Mouse (Mus musculus) liver, embryonic 14.5 days (tissue): Measurements from ENCODE around the gene Acbd6. TPM values are rescaled to one million over a fixed set of nuclear protein-coding genes. Genes with fewer than 3 reads are reported as not detected.

Experiments
- ATAC-seq: fragments of 200-750 bp; cut with Nextera tagmentation; 2 replicates; pipeline ENCODE4 v1.8.0; 2017; ENCODE audit warnings: moderate number of reproducible peaks, mild to moderate bottlenecking, moderate library complexity; ENCODE audit not compliant: insufficient read depth
- DNase-seq, 3 experiments: peaks; one replicate each; pipeline ENCODE4 v3.0.0-alpha.2; 2012 to 2013; ENCODE audit warnings: low read depth in 3 of 3, low spot score in 3 of 3
- H3K27ac ChIP-seq: fragments of 300-500 bp; sonication (generic); 2 replicates; pipeline ENCODE4 v1.5.1; 2014; ENCODE audit warnings: moderate library complexity, mild to moderate bottlenecking, control low read depth, inconsistent platforms
- H3K27me3 ChIP-seq: fragments of 300-500 bp; sonication (generic); 2 replicates; pipeline ENCODE4 v1.6.1; 2014; ENCODE audit warnings: mild to moderate bottlenecking, low read length, moderate library complexity; ENCODE audit not compliant: control insufficient read depth, insufficient read depth
- H3K36me3 ChIP-seq: fragments of 300-500 bp; sonication (generic); replicated peaks from 2 replicates; pipeline ENCODE4 v1.6.1; 2014; ENCODE audit warnings: low read depth; ENCODE audit not compliant: control insufficient read depth, insufficient read depth
- H3K4me1 ChIP-seq, 2 experiments: fragments of 200-500 bp in 1 of 2; fragments of 300-500 bp in 1 of 2; sonication (generic) in 1 of 2; replicated peaks; 2 replicates each; pipeline ENCODE4 v1.6.1; 2012 to 2014; ENCODE audit warnings: antibody characterized with exemption in 1 of 2, inconsistent platforms in 1 of 2, low read length in 1 of 2; ENCODE audit not compliant: control insufficient read depth in 2 of 2, insufficient read depth in 2 of 2
- H3K4me2 ChIP-seq: fragments of 300-500 bp; sonication (generic); 2 replicates; pipeline ENCODE4 v1.6.1; 2014; ENCODE audit warnings: low read depth, mild to moderate bottlenecking, control low read depth, moderate library complexity
- H3K4me3 ChIP-seq, 2 experiments: fragments of 200-500 bp in 1 of 2; fragments of 300-500 bp in 1 of 2; sonication (generic) in 1 of 2; 2 replicates each; pipeline ENCODE4 v1.5.1; 2012 to 2014; ENCODE audit warnings: low read depth in 2 of 2, low read length in 2 of 2, mild to moderate bottlenecking in 2 of 2, control low read depth in 1 of 2, inconsistent platforms in 1 of 2, moderate library complexity in 1 of 2; ENCODE audit not compliant: insufficient read depth in 1 of 2
- H3K9ac ChIP-seq: fragments of 300-500 bp; sonication (generic); replicated peaks from 2 replicates; pipeline ENCODE4 v1.6.1; 2014; ENCODE audit warnings: mild to moderate bottlenecking, control low read depth, moderate library complexity
- H3K9me3 ChIP-seq: fragments of 300-500 bp; sonication (generic); 2 replicates; pipeline ENCODE4 v1.6.1; 2016; ENCODE audit warnings: low read length, mixed read lengths; ENCODE audit not compliant: control insufficient read depth
- CTCF ChIP-seq: IDR thresholded peaks from 2 replicates; pipeline ENCODE4 v1.5.1; 2016; ENCODE audit warnings: antibody characterized with exemption, low read depth, control low read depth
- EP300 ChIP-seq: IDR thresholded peaks from 2 replicates; pipeline ENCODE4 v1.6.1; 2016; ENCODE audit warnings: antibody characterized with exemption, low read depth
- WGBS: fragments of 180-500 bp; shearing (Covaris S2); extraction: QIAGEN DNeasy Blood & Tissue Kit; methylation state at CpG from one replicate; pipeline ENCODE4 v1.1.7; 2014; ENCODE audit not compliant: insufficient replicate concordance; 5-methylcytosine and 5-hydroxymethylcytosine counted together
- polyA plus RNA-seq, 2 experiments: library from polyadenylated mRNA; depleted of rRNA in 1 of 2; stranded (reverse) in 1 of 2; unstranded in 1 of 2; fragments of >200 nt; fragmentation: Nextera tagmentation in 1 of 2; extraction: Ambion mirVana in 1 of 2; gene quantifications; 2 replicates each; pipeline versions ENCODE4 v1.2.1 to v1.2.3; 2012 to 2014

Gene Acbd6
- polyA plus RNA-seq, 2 experiments, result 36.6 to 40.0 TPM

DNA sequence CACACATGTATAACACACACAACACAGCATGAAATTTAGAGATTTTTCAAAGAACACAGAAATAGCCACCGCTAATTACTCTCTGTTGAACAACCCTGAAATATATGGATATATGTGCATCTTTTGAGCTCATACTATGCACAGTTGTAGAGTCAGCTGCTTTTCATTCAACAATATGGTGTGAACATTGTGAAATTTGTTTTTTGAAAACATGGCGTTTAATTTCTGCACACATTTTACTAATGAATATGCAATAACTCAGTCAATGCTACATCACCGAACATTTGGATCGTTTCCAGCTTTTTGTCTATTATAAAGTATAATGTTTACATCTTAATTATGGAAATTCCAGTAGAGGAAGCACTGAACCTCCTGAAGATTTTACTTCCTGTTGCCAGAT is 37.6 kb upstream of the Acbd6 start:
- Histone ChIP-seq H3K9ac (no peak overlapping the region), H3K4me1 (0 out of 4 replicates have a peak, but pooled peaks cover 0 to 2% of the 10 kb centered on the region in 2 experiments), H3K4me2 (no peak overlapping the region), H3K36me3 (no peaks in the 10 kb centered on the region), H3K27ac (no peak overlapping the region), H3K4me3 (no peak overlapping the region), H3K9me3 (no peaks in the 10 kb centered on the region), H3K27me3 (no peaks in the 10 kb centered on the region)
- 73% methylated on average over 4 of the region's 4 CpGs for WGBS
- DNase-seq (no peak), ATAC-seq (no peak)
- TF ChIP-seq CTCF, result no peak

DNA sequence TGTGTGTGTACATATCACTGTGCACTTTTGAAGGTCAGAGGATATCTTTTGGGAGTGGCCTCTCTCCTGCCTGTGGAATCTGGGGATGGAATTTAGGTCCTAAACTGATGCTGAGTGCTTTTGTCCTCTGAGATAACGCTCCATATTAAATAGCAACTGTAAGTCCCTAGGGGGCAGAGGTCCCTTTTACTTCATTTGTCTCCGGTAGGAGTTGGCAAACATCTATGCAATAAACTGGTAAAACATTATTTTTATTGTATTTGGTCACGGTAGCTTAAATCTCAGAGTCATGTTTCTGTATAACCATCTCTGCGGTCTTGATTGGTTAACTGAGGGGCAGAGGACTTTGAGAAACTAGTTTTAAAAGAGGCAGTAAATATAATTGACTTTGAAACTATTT is 35.4 kb upstream of the Acbd6 start:
- TF ChIP-seq EP300, result no peak
- no peak for TF ChIP-seq CTCF
- WGBS, result 68% methylated on average over 4 of the region's 4 CpGs

DNA sequence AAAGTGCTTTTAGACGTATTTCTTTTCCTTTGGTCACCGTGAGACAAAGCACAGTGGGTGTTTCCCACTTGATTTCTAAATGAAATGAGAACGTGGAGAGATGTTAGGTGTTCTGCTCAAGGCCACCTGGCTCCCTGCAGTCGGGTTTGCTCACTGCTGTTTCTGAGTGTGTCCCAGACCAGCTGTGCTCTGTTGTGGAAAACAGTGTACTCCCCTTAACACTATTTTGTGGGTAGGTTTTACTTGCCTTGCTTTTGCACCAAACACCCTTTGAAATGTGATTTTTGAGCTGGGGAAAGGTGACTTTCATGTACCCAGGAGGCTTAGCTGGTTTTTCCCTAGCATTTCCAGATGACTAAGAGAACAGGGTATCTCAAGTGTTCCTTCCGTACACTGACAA is 31.7 kb upstream of the Acbd6 start:
- WGBS, result 51% methylated on average over 5 of the region's 5 CpGs

More for the DNA sequence above, 35.4 kb upstream of the Acbd6 start:
- no peak overlapping the region for H3K27ac ChIP-seq
- H3K4me1 ChIP-seq, result no peaks in the 10 kb centered on the region
- H3K36me3 ChIP-seq, result no peaks in the 10 kb centered on the region
- ATAC-seq (no peak), DNase-seq (no peak)
- H3K4me2 ChIP-seq, result no peak overlapping the region
- no peaks in the 10 kb centered on the region for H3K9me3 ChIP-seq
- no peak overlapping the region for H3K9ac ChIP-seq
- H3K27me3 ChIP-seq, result no peaks in the 10 kb centered on the region; the same call in 1 of the 2 replicates
- H3K4me3 ChIP-seq, result no peak overlapping the region

DNA sequence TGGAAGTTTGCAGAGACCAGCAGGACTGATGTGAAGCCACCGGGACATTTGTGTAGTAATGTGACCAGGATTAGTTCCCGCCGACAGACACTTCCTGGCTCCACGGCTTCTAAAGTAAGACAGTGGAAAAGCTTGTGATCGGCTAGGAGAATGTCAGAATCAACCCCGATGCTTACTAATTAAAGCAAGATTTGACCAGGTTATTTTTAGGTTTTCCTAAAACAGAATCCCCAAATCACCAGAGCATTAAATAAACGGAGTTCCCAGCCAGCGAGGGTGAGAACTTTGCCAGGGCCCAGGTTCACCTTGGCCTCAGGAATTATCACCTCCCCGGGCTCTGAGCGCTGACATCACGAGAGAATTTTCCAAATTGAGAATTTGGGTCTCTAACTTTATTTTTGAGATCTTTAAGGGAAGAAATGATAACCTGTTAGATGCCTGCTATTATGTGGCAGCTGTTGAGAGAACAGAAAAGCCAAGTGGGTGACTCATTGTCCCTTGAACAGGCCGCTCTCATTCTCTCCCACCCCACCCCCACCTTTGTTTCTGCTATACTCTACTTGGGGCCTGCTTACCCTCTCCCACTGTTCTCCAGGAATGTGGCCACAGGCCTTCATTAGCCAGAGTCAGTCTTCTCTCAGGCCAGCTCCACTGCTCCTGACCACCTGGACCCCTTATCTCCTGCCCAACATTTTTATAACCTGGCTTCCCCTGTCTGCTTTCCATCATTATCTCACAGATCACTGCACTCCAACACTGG is 30.7 kb upstream of the Acbd6 start:
- Histone ChIP-seq H3K27ac (no peak overlapping the region), H3K9ac (no peak overlapping the region), H3K4me1 (peaks cover 0 to 5% of the 10 kb centered on the region in 2 experiments; a peak in 2 of 4 replicates), H3K4me3 (no peak overlapping the region), H3K4me2 (no peak overlapping the region), H3K9me3 (no peaks in the 10 kb centered on the region), H3K36me3 (no peaks in the 10 kb centered on the region), H3K27me3 (no peaks in the 10 kb centered on the region; the same call in 1 of the 2 replicates)
- TF ChIP-seq EP300, result no peak
- no peak for TF ChIP-seq CTCF
- 45% methylated on average over 12 of the region's 12 CpGs for WGBS
- DNase-seq (no peak), ATAC-seq (no peak)

More for the DNA sequence above, 31.7 kb upstream of the Acbd6 start:
- TF ChIP-seq CTCF (no peak), EP300 (no peak)
- peaks cover 0 to 5% of the 10 kb centered on the region in 2 experiments; a peak in 2 of 4 replicates for H3K4me1 ChIP-seq
- H3K4me3 ChIP-seq, result no peak overlapping the region
- no peaks in the 10 kb centered on the region for H3K36me3 ChIP-seq
- no peaks in the 10 kb centered on the region; the same call in 1 of the 2 replicates for H3K27me3 ChIP-seq
- H3K9ac ChIP-seq, result no peak overlapping the region
- H3K9me3 ChIP-seq, result no peaks in the 10 kb centered on the region
- H3K27ac ChIP-seq, result no peak overlapping the region
- ATAC-seq (no peak), DNase-seq (no peak)
- no peak overlapping the region for H3K4me2 ChIP-seq

DNA sequence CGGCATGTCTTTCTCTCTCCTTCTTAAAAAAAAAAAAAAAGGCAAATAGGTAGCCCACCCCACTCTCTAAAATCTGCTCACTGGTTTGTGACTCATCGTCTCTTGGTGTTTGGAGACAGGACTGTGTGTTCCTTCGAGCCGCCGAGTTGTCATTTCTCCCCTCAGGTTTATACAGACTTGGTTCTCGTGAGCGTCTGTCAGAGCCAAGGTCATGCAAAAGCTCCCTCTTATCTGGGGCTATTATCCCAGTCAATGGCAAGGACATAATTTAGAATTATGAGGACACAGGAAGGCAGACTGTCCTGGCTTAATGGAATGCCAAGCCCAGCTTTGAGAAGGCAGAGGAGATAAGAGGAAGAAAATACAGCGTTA is 30.1 kb upstream of the Acbd6 start:
- DNase-seq, result no peak
- ATAC-seq, result no peak

More for the DNA sequence above, 30.1 kb upstream of the Acbd6 start:
- Histone ChIP-seq H3K27ac (no peak overlapping the region), H3K9ac (no peak overlapping the region), H3K27me3 (no peaks in the 10 kb centered on the region; the same call in 1 of the 2 replicates), H3K4me1 (peaks cover 0 to 5% of the 10 kb centered on the region in 2 experiments; a peak in 2 of 4 replicates), H3K36me3 (no peaks in the 10 kb centered on the region), H3K9me3 (no peaks in the 10 kb centered on the region), H3K4me3 (no peak overlapping the region), H3K4me2 (no peak overlapping the region)
- 25% methylated on average over 8 of the region's 8 CpGs for WGBS
- TF ChIP-seq EP300, result no peak
